Mouse (Mus musculus) midbrain, embryonic 12.5 days (tissue): ENCODE data around the gene Gcn1l1. TPM values are rescaled to one million over a fixed set of nuclear protein-coding genes. Genes with fewer than 3 reads are reported as not detected.

Experiments used
- ATAC-seq: fragments of 200-750 bp; cut with Nextera tagmentation; 2 replicates; pipeline ENCODE4 v1.8.0; 2017; ENCODE audit warnings: low read depth, moderate TSS enrichment, moderate library complexity; ENCODE audit not compliant: low FRiP score
- H3K27ac ChIP-seq: fragments of 300-500 bp; sonication (generic); replicated peaks from 2 replicates; pipeline ENCODE4 v1.5.1; 2016; ENCODE audit warnings: mild to moderate bottlenecking
- H3K27me3 ChIP-seq: fragments of 300-500 bp; sonication (generic); 2 replicates; pipeline ENCODE4 v1.6.1; 2016; ENCODE audit warnings: mild to moderate bottlenecking
- H3K36me3 ChIP-seq: fragments of 300-500 bp; sonication (generic); 2 replicates; pipeline ENCODE4 v1.6.1; 2016
- H3K4me1 ChIP-seq: fragments of 300-500 bp; sonication (generic); 2 replicates; pipeline ENCODE4 v1.6.1; 2016
- H3K4me2 ChIP-seq: fragments of 300-500 bp; sonication (generic); replicated peaks from 2 replicates; pipeline ENCODE4 v1.6.1; 2016; ENCODE audit warnings: mild to moderate bottlenecking, moderate library complexity
- H3K4me3 ChIP-seq: fragments of 300-500 bp; sonication (generic); 2 replicates; pipeline ENCODE4 v1.5.1; 2016; ENCODE audit warnings: mild to moderate bottlenecking
- H3K9ac ChIP-seq: fragments of 300-500 bp; sonication (generic); replicated peaks from 2 replicates; pipeline ENCODE4 v1.6.1; 2016; ENCODE audit warnings: mild to moderate bottlenecking, moderate library complexity
- H3K9me3 ChIP-seq: fragments of 300-500 bp; sonication (generic); 2 replicates; pipeline ENCODE4 v1.6.1; 2016; ENCODE audit warnings: mild to moderate bottlenecking
- WGBS: fragments of 180-500 bp; shearing (Covaris S2); methylation state at CpG from one replicate; pipeline ENCODE4 v1.1.7; 2016; 5-methylcytosine and 5-hydroxymethylcytosine counted together
- microRNA-seq: library from miRNA; unstranded; fragments of <30 nt; microRNA quantifications from one replicate; pipeline ENCODE4, GENCODE M21; 2017
- polyA plus RNA-seq: library from polyadenylated mRNA; unstranded; fragments of >200 nt; fragmentation: Nextera tagmentation; extraction: Ambion mirVana; gene quantifications from 2 replicates; pipeline ENCODE4 v1.2.1, GENCODE M21; 2016

Gcn1l1 gene
- polyA plus RNA-seq, 1 experiment from 2014 or later, result 65.3 TPM

GRCm38 (mm10) chr5:115670406-115670805 is 105.4 kb downstream of the Gcn1l1 start:
- Histone ChIP-seq H3K4me3 (no peak overlapping the region), H3K4me2 (no peak overlapping the region), H3K9me3 (no peaks in the 10 kb centered on the region), H3K27ac (no peak overlapping the region), H3K9ac (no peak overlapping the region), H3K36me3 (no peaks in the 10 kb centered on the region), H3K4me1 (peaks cover 17% of the 10 kb centered on the region), H3K27me3 (peaks cover 4% of the 10 kb centered on the region; the same call in 1 of the 2 replicates)
- no peak for ATAC-seq
- 78% methylated on average over 2 of the region's 2 CpGs for WGBS

GRCm38 (mm10) chr5:115671846-115672245 is 106.8 kb downstream of the Gcn1l1 start:
- Histone ChIP-seq H3K4me2 (no peak overlapping the region), H3K9ac (no peak overlapping the region), H3K27ac (no peak overlapping the region), H3K9me3 (no peaks in the 10 kb centered on the region), H3K4me3 (no peak overlapping the region), H3K36me3 (no peaks in the 10 kb centered on the region), H3K4me1 (peaks cover 13% of the 10 kb centered on the region), H3K27me3 (peaks cover 4% of the 10 kb centered on the region; the same call in 1 of the 2 replicates)
- no peak for ATAC-seq
- WGBS, result 66% methylated on average over 8 of the region's 8 CpGs

Small RNA genes within 50 kb of the gene (microRNA-seq; reads per million reads assigned to microRNA genes)
- 0.70 reads per million for gene Mir7029
- gene Mir7030, result not detected

Other genes with a start within 250 kb of the Gcn1l1 start
- gene Srsf9, start 238.1 kb upstream of the Gcn1l1 start, polyA plus RNA-seq, result 346 and 358 TPM in 2 replicates
- gene Gatc, start 224.1 kb upstream of the Gcn1l1 start, polyA plus RNA-seq, result 39.7 and 43.6 TPM in 2 replicates
- gene Triap1, start 224.0 kb upstream of the Gcn1l1 start, polyA plus RNA-seq, result 50.8 and 57.3 TPM in 2 replicates
- 768 and 803 TPM in 2 replicates for gene Cox6a1, start 216.3 kb upstream of the Gcn1l1 start, polyA plus RNA-seq
- 211 and 227 TPM in 2 replicates for gene Msi1, start 135.7 kb upstream of the Gcn1l1 start, polyA plus RNA-seq
- gene Pla2g1b, start 99.0 kb upstream of the Gcn1l1 start, polyA plus RNA-seq, result not detected in 2 replicates
- gene Sirt4, start 80.5 kb upstream of the Gcn1l1 start, polyA plus RNA-seq, result 24.2 and 26.2 TPM in 2 replicates
- 24.0 and 27.2 TPM in 2 replicates for gene Pxn, start 58.6 kb upstream of the Gcn1l1 start, polyA plus RNA-seq
- gene Rplp0, start 5.8 kb upstream of the Gcn1l1 start, polyA plus RNA-seq, result 863 and 871 TPM in 2 replicates
- 17.5 and 18.6 TPM in 2 replicates for gene Rab35, start 66.7 kb downstream of the Gcn1l1 start, polyA plus RNA-seq
- gene Bicdl1, start 166.4 kb downstream of the Gcn1l1 start, polyA plus RNA-seq, result 17.8 and 19.9 TPM in 2 replicates